Mouse (Mus musculus): ENCODE data around the gene Capg.

DNA sequence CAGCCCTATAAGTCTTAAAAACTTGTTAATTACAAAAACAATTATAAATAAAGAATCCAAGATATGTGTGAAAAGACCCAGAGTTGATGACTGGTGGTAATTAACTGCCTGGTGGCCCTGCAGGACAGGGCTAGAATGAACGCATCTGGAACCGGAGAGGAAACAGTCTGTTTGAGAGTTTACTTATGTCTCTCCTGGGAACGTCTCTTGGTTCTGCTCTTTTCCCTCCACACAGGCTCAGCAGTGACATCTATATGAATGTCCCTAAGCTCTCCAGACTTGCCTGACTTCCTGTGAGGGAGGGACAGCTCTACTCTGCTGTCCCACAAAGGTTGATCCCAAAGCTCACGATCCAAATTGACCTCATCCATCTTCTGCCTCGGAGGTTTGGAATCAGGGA is 45.2 kb upstream of the Capg start:
- TF ChIP-seq CTCF (IDR thresholded peaks at IDR 0.05; ENCODE audit: borderline replicate concordance, control insufficient read depth, extremely low read depth, insufficient read depth, low read length, poor library complexity): no peak
- TF ChIP-seq POLR2A (IDR thresholded peaks at IDR 0.05; ENCODE audit: control insufficient read depth, extremely low read depth, insufficient read depth, low read length, poor library complexity): no peak
